Comparison of ENCODE assay signal across 28 mouse cellular contexts in genomic region chr6:137506563-137506962, GRCm38 (mm10).
A peak's percentile ranks its signal among the peaks of the same experiment; 100 is the strongest.
DNase-seq lines count a peak whose midpoint lies in the region; ATAC-seq lines count a peak whose summit lies in the region.
"Had no signal": no experiment of that assay in that cellular context is flagged by ENCODE, and none has a peak within 500 bp of the region (broad histone marks: within the 10 kb centered on the region; RNA-seq: fewer than 3 reads in every experiment).

No protein-coding gene starts in this region.

- no peaks in the 10 kb centered on the region for H3K27me3 ChIP-seq in midbrain, embryonic 11.5 days (ENCODE audit: control insufficient read depth, insufficient read depth, low read length)
- H3K27me3 ChIP-seq in midbrain, embryonic 10.5 days (ENCODE audit: low read depth, poor library complexity, severe bottlenecking): no peaks in the 10 kb centered on the region
- H3K27me3 ChIP-seq: CH12.LX; forebrain, embryonic 13.5 days; heart, embryonic 15.5 days; hindbrain, embryonic 13.5 days; intestine, embryonic 15.5 days; Patski had no signal

- no peak overlapping the region for H3K4me3 ChIP-seq in midbrain, embryonic 11.5 days (ENCODE audit: low read depth, low read length)
- no peak overlapping the region for H3K4me3 ChIP-seq in midbrain, embryonic 10.5 days
- H3K4me3 ChIP-seq: forebrain, embryonic 10.5 days; forebrain, embryonic 13.5 days; heart, embryonic 15.5 days; hindbrain, embryonic 10.5 days; hindbrain, embryonic 13.5 days; intestine, embryonic 15.5 days had no signal

- WGBS in midbrain, embryonic 11.5 days: 92% methylated on average over 7 of the region's 7 CpGs
- 94% methylated on average over 7 of the region's 7 CpGs for WGBS in midbrain, embryonic 10.5 days

- DNase-seq in adrenal gland, adult (ENCODE audit: inconsistent age in 2 of 2, low spot score in 1 of 2): peak; percentile 51 to 62
- DNase-seq in adrenal gland, postnatal 25 days: no peak
- DNase-seq in adrenal gland, postnatal 14 days: peak; percentile 20
- DNase-seq in adrenal gland, postnatal 4 days (ENCODE audit: low spot score in 2 of 2): no peak
- DNase-seq in midbrain, embryonic 11.5 days (ENCODE audit: low spot score, missing footprints): peak; percentile 8
- DNase-seq in midbrain, embryonic 10.5 days (ENCODE audit: low spot score): no peak
- DNase-seq in 416B (ENCODE audit: low read depth): peak; percentile 48
- DNase-seq in right cerebral cortex, postnatal 14 days: no peak
- DNase-seq: B cell, adult 2 months; cerebellum, adult 18-20 months; cerebellum, adult 9-10 months; cerebellum, postnatal 14 days; gastrocnemius, postnatal 10 days; gastrocnemius, postnatal 36 days; heart, postnatal 10 days; heart, postnatal 36 days had no signal

- no peak overlapping the region for H3K4me2 ChIP-seq in midbrain, embryonic 11.5 days
- H3K4me2 ChIP-seq: forebrain, embryonic 13.5 days; heart, embryonic 11.5 days; heart, embryonic 15.5 days; hindbrain, embryonic 13.5 days; intestine, embryonic 15.5 days had no signal

- no peak for ATAC-seq in midbrain, embryonic 11.5 days (ENCODE audit: low FRiP score)
- ATAC-seq: forebrain, embryonic 13.5 days; forebrain, embryonic 16.5 days; hindbrain, embryonic 16.5 days; Patski had no signal

- no peak overlapping the region for H3K9ac ChIP-seq in midbrain, embryonic 11.5 days (ENCODE audit: low read length)
- H3K9ac ChIP-seq: forebrain, embryonic 13.5 days; heart, embryonic 15.5 days; hindbrain, embryonic 13.5 days; intestine, embryonic 15.5 days had no signal

- no peak overlapping the region for H3K27ac ChIP-seq in midbrain, embryonic 11.5 days (ENCODE audit: low read depth, low read length)
- H3K27ac ChIP-seq in midbrain, embryonic 10.5 days (replicated peaks): no peak overlapping the region
- H3K27ac ChIP-seq: forebrain, embryonic 10.5 days; forebrain, embryonic 13.5 days; heart, embryonic 15.5 days; hindbrain, embryonic 10.5 days; hindbrain, embryonic 13.5 days; intestine, embryonic 15.5 days had no signal

- H3K9me3 ChIP-seq in midbrain, embryonic 11.5 days (ENCODE audit: control insufficient read depth, low read length): no peaks in the 10 kb centered on the region
- no peaks in the 10 kb centered on the region for H3K9me3 ChIP-seq in midbrain, embryonic 10.5 days (replicated peaks)
- H3K9me3 ChIP-seq: forebrain, embryonic 10.5 days; forebrain, embryonic 13.5 days; heart, embryonic 15.5 days; hindbrain, embryonic 10.5 days; hindbrain, embryonic 13.5 days; intestine, embryonic 15.5 days had no signal

- no peaks in the 10 kb centered on the region for H3K4me1 ChIP-seq in midbrain, embryonic 11.5 days (ENCODE audit: control insufficient read depth, insufficient read depth, low read length)
- H3K4me1 ChIP-seq in midbrain, embryonic 10.5 days: no peaks in the 10 kb centered on the region
- H3K4me1 ChIP-seq: forebrain, embryonic 10.5 days; forebrain, embryonic 13.5 days; heart, embryonic 15.5 days; hindbrain, embryonic 10.5 days; hindbrain, embryonic 13.5 days; intestine, embryonic 15.5 days had no signal

- no peaks in the 10 kb centered on the region for H3K36me3 ChIP-seq in midbrain, embryonic 11.5 days (ENCODE audit: control insufficient read depth, insufficient read depth, low read length)
- no peaks in the 10 kb centered on the region; the same call in 1 of the 2 replicates for H3K36me3 ChIP-seq in midbrain, embryonic 10.5 days
- H3K36me3 ChIP-seq: forebrain, embryonic 10.5 days; G1E; hindbrain, embryonic 10.5 days had no signal

Comparison
In these comparisons a context has a peak if more than half of its experiments do, and no peak if none do; other contexts are left out.
1. DNase-seq: peak in adrenal gland, adult (2 of 2), adrenal gland, postnatal 14 days (single experiment), midbrain, embryonic 11.5 days (single experiment) and 416B (single experiment); none in adrenal gland, postnatal 25 days (single experiment), adrenal gland, postnatal 4 days (0 of 2), midbrain, embryonic 10.5 days (single experiment) and right cerebral cortex, postnatal 14 days (single experiment).